Mouse (Mus musculus): ENCODE measurements at regions not wholly inside any gene's neighbourhood (a gene's known extent, or its start where the extent isn't known, plus 50 kb on each side); places are given as distances from the start of the nearest gene placed in this dataset.

DNA sequence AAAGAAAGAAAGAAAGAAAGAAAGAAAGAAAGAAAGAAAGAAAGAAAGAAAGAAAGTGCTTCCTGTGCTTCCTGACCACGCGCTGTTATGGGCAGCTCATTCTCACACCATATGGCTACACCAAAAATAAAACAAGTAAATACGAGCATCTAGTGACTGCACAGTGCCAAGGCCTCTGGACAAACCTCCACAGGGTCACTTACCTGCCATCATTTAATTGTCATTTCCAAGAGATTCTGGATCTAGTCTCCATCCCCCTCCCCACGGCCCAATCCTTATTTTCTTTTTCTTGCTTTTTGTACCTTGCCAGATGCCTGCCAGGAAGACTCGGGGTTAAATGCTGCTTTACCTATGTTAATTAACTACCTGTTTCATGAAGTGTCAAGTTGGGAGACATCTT, 159.8 kb upstream of the 4933402D24Rik start:
- TF ChIP-seq CTCF (IDR thresholded peaks at IDR 0.05; ENCODE audit: extremely low read depth, insufficient read depth, insufficient read length, insufficient replicate concordance), result no peak
- no peak for TF ChIP-seq POLR2A (IDR thresholded peaks at IDR 0.05; ENCODE audit: low read depth, low read length)

Data from spleen, adult 2 months (tissue).